Mouse (Mus musculus) embryo, embryonic 9.5 days (tissue): ENCODE results near the gene Lce1h.

Experiments
- DNase-seq: peaks from one replicate; pipeline ENCODE4 v3.0.0-alpha.2; 2017; ENCODE audit errors: extremely low spot score

Gene Lce1h

DNA sequence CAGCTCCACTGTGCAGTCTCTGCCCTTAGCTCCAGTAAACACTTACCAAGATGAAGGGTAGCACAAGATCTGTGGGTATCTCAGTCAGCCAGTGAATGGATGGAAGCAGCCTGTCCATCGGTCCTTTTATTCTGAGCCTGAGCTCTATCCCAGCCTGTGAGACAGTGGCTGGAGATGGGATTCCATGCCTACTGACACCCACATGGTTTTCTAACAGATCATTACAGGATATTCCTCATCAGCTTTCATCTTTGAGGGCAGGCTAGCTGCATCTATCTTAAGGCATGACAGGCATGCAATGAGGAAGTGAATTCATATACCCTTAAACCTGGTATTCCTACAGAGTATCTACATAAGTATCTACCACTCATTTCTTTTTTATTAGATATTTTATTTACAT is at the start of gene Lce1h:
Lce1h (minus strand) TSS at position 101 of the 400 bp plus-strand sequence.
- DNase-seq = no peak

DNA sequence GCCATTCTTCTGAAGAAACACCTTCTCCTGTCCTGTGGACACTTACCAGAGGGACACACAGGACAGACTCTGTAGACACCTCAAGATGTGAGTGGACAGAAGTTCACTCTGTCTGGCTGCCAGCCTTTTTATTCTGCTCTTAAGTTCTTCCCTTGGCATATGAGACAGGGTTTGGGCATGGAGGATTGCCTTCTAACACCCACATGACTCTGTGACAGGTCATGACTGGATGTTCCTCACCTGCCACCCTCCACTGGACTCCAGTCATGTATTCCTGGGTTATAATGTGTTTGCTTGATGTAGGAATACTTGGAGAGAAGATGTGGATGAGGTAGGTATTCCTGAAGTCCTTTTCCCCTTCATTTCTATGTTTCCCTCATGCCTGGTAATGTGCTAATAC is 42.9 kb upstream of the Lce1h start, which contains the start of gene Lce1k:
Lce1k (minus strand) TSS at position 101 of the 400 bp plus-strand sequence.
- DNase-seq = no peak

DNA sequence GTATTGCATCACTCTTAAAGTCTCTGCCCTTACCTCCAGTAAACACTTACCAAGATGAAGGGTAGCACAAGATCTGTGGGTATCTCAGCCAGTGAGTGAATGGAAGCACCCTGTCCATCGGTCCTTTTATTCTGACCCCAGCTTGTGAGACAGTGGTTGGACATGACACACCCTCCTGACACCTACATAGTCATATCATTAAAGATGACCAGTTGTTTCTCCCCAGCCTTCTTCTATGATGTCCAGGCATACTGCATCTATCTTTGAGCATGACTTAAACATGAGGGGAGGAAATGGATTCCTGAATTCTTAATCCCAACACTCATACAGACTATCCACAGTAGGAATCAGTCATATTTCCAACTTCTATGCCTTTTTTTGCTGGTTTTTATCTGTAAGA is 25.5 kb upstream of the Lce1h start, which contains the start of gene Lce1j:
Lce1j (minus strand) TSS at position 101 of the 400 bp plus-strand sequence.
- DNase-seq = no peak

DNA sequence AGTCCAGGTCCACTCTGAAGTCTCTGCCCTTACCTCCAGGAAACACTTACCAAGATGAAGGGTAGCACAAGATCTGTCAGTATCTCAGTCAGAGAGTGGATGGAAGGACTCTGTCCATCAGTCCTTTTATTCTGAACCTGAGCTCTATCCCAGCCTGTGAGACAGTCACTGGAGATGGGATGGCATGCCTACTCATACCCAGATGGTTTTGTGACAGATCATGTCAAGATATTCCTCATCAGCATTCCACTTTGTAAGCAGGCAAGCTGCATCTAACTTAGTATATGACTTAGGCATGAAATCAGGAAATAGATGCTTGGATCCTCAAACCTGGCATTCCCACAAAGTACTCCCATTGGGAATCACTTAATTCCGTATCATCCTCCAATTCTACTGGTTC is 13.9 kb upstream of the Lce1h start, which contains the start of gene Lce1i:
Lce1i (minus strand) TSS at position 101 of the 400 bp plus-strand sequence.
- DNase-seq = no peak

DNA sequence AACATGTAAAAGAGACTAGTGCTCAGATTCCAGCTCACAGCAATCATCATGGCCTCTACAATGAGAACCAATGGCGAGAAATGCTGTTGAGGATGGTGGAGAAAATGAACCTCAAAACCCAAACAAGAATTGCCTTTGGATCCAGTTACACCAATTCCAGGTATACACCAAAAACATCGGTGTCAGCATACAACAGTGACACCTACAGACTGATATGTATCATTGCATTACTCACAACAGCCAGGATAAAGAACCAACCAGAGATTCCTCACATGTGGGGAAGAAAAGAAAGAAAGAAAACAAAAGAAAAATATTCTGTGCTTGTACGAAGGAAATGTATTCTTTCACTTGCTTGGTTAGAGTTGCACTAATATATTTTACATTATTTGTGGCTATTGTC is 6.7 kb upstream of the Lce1h start:
- DNase-seq = peak; percentile 9

DNA sequence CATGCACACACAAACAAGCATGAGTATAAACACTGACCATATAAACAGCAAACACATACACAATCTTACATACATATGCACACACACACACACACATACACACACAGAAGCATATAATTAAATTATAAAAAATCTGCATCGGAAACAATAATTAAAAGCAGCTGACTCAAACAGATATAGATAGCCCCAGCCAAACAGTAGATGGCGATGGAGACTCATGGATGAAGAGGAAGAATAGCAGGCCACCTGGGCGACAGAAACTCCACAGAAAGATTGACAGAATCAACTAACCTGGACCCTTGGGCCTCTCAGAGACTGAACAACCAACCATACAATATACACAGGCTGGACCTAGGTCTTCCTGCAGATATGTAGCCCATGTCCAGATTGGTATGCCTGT is 11.7 kb downstream of the Lce1h start:
- no peak for DNase-seq

DNA sequence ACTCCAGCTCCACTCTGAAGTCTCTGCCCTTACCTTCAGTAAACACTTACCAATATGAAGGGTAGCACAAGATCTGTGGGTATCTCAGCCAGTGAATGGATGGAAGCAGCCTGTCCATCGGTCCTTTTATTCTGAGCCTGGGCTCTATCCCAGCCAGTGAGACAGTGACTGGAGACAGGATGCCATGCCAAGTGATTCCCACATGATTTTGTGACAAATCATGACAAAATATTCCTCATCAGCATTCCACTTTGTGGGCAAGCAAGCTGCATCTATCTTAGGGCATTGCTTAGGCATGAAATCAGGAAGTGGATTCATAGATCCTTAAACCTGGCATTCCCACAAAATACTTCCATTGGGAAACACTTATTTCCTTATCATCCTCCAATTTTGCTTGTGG is 12.6 kb downstream of the Lce1h start, which contains the start of gene Lce1g:
Lce1g (minus strand) TSS at position 101 of the 400 bp plus-strand sequence.
- DNase-seq = no peak

DNA sequence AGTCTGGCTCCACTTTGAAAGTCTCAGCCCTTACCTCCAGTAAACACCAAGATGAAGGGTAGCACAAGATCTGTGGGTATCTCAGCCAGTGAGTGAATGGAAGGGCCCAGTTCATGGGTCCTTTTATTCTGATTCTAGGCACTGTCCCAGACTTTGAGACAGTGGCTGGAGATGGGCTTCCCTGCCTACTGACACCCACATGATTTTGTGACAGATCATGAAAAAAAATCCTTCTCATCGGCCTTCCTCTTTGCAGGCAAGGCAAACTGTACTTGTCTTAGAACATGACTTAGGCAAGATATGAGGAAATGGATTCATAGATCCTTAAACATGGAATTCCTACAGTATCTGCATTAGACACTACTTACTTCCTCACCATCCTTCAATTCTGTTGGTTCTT is 25.9 kb downstream of the Lce1h start, which contains the start of gene Gm38119:
Gm38119 (minus strand) TSS at position 101 of the 400 bp plus-strand sequence.
- DNase-seq = no peak

DNA sequence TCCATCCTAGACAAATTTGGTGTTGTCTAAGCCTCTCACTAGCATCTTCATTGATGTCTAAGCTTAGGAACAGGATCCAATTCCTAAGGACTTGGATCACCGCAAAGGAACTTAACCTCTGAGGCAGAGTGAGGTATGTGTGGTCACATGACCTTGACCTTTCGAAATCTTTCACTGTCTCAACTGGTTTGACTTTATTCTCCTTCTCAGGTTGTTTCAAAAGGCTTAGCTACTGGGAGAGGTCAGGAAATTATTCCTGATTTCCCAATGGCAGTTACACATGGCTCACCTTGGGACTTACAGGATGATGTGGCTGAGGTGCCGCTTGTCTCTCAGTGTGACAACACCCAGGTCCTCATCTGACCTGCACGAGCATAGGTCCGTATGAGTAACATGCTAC is 42.2 kb downstream of the Lce1h start:
- DNase-seq = no peak

DNA sequence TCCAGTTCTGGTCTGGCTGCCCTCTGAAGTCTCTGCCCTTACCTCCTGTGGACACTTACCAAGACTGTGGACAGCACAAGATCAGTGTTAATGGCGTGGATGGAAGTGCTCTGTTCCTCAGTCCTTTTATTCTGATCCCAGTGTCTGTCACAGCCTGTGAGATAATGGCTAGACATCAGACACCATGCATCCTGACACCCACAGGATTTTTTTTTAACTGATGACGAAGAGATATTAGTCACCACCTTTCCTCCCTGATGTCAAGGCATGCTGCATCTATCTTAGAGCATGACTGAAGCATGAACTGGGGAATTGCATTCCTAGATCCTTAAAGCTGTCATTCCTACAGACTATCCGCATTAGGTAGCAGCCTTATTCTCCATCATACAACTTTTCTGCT is 44.6 kb downstream of the Lce1h start, which contains the start of gene Lce1f:
Lce1f (minus strand) TSS at position 101 of the 400 bp plus-strand sequence.
- DNase-seq = no peak

DNA sequence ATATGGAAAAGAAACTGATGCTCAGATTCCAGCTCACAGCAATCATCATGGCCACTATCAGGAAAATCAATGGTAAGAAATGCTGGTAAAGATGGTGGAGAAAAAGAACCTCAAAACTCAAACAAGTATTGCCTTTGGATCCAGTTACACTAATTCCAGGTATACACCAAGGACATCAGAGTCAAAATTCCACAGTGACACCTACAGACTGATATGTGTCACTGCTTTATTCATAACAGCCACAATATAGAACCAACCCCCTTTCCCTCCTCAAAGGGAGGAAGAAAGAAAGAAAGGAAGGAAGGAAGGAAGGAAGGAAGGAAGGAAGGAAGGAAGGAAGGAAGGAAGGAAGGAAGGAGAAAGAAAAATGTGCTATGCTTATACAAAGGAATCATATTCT is 49.7 kb downstream of the Lce1h start:
- DNase-seq = no peak
